Mouse (Mus musculus): Measurements from ENCODE around the gene St3gal3. TPM values are rescaled to one million over a fixed set of nuclear protein-coding genes. Genes with fewer than 3 reads are reported as not detected.

Gene St3gal3
- 8.1 and 9.1 TPM in 2 replicates for polyA plus RNA-seq (2015; fragmentation: Nextera tagmentation; extraction: Ambion mirVana)

DNA sequence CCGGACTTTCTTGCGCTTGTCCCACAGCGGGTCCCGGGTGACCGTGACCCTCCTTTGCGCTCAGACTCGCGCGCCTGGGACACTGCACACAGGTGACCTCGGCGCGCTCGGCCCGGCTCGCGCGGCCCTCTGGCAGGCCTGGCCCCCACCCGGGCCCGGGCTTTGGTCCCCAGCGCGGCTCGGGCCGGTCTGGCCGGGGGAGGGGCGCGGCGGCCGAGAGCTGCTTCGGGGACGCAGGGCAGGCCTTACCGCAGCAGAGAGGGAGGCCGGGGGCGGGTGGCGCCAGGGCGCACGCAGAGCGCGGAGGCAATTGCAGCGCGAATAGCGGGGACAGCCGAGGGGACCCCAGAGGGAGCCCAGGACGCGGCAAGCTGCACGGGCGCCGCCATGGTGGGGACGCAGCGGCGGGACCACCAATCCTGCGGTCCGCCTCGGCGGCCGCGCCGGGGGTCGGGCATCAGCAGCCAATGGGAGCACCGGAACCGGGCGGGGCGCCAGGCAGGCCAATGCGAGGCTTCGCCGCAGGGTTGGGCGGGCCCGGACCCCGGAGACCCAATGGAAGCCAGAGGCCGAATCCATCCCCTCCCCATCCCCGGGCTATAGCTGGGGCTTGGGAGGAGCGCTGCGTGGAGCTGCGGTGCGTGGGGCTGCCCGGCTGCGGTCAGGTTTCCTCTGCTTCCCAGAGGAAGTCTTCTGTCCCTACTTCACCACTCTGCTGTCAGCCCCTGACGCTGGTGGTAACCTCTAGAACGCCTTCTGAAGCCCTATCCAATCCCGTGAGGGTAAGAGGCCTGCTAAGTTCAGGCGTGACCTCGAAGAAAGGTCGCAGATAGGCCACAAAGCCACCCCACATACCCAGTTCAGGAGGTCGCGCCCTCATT, at the start of gene St3gal3:
Gene St3gal3, minus strand, starts transcription at position 430 of the 881 bp plus-strand sequence.
- H3K4me2 ChIP-seq: peak within 1 kb of the TSS; percentile 80
- peaks cover 36% of the 10 kb centered on the region for H3K36me3 ChIP-seq
- peak; percentile 99 for ATAC-seq (ENCODE audit: borderline replicate concordance, extremely low read depth, low FRiP score, low TSS enrichment)
- peak within 1 kb of the TSS; percentile 84 for H3K9ac ChIP-seq
- under 1% methylated on average over 83 of the region's 84 CpGs for WGBS
- peaks cover 13% of the 10 kb centered on the region for H3K4me1 ChIP-seq
- H3K27me3 ChIP-seq: no peaks in the 10 kb centered on the region
- peak within 1 kb of the TSS; percentile 64 for H3K27ac ChIP-seq
- H3K4me3 ChIP-seq: peak within 1 kb of the TSS; percentile 97
- no peaks in the 10 kb centered on the region for H3K9me3 ChIP-seq

DNA sequence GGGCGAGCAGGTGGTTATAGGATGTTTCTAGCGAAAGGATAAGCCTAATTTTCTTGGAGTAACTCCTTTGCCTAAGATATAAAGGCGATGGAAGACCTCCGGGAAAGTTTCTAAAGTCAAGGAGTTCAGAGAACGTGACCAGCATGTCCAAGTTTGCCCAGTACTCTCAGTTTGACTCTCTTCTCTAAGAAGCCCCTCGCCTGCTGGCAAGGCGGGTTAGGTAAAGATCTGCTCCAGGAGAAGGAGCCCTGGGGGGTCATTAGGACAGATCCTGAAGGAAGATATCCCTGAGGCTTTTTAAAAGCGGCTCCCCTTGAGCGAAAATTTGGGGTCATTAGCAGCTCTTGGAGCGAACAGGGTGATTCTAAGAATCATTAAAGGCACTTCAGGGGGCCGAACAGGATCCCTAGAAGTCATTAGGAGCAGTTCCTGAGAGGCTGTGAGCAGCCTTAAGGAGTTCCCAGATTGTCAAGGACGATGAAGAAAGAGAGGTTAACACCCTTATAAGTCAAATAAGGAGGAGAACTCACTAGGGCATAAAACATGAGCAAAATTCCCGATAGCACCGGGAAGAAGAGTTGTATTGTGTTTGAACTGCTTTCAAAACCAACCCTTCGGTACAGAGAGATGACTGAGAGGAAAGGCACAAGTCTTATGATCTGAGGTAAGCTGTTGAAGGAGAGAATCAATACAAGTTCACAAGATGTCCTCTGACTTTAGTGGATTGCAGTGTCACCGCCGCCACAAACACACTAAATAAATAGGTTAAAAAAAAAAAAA, 45.8 kb upstream of the St3gal3 start:
- H3K27ac ChIP-seq: peak overlapping the region; percentile 95
- H3K4me1 ChIP-seq: peaks cover 12% of the 10 kb centered on the region
- no peaks in the 10 kb centered on the region for H3K9me3 ChIP-seq
- ATAC-seq (ENCODE audit: borderline replicate concordance, extremely low read depth, low FRiP score, low TSS enrichment): no peak
- H3K9ac ChIP-seq: peak overlapping the region; percentile 39
- H3K4me3 ChIP-seq: peak overlapping the region; percentile 69
- H3K27me3 ChIP-seq: no peaks in the 10 kb centered on the region
- 10% methylated on average over 17 of the region's 17 CpGs for WGBS
- H3K36me3 ChIP-seq: peaks cover 20% of the 10 kb centered on the region
- H3K4me2 ChIP-seq: peak overlapping the region; percentile 72

DNA sequence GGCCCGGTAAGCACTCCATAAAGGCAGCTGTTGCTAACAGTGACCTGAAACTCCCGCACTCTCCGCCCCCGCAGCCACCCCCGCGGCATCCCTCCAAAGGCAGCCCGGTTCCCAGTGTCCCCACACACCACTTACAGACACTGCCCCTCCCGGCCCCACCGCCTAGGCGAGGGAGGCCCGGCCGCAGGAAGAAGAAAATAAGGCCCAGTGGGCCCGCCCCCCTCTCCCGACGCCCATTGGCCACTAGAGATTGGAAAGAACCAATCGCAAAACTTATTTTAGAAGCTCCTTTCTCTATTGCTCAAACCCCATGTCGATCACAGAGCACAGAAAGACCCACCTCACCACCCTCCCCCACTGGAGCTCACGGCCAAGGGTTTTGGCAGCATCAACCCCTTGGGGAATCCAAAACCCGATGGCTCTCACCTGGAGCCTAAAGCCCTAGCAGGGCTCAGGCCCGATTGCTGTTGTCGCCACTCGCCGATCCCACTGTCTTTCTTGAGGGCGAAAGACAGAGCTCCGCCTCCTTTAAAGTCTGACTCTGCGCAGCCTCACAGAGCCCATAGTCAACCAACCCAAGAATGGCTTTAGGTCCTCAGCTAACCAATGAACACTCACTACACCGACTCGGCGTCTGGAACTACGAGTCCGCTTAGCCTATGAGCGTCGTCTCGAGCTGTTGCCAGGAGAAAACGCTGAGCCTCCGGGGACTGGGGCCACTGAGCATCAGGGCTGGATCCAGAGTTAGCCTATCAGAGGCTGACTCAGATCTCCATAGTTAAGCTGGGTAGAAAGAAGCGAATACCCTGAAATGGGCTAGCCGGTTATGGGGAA, 45.0 kb upstream of the St3gal3 start, which contains the start of gene Kdm4a:
Gene Kdm4a, minus strand, starts transcription at position 577 of the 834 bp plus-strand sequence.
- peaks cover 28% of the 10 kb centered on the region for H3K36me3 ChIP-seq
- ATAC-seq (ENCODE audit: borderline replicate concordance, extremely low read depth, low FRiP score, low TSS enrichment): peak; percentile 99
- peak within 1 kb of the TSS; percentile 69 for H3K9ac ChIP-seq

DNA sequence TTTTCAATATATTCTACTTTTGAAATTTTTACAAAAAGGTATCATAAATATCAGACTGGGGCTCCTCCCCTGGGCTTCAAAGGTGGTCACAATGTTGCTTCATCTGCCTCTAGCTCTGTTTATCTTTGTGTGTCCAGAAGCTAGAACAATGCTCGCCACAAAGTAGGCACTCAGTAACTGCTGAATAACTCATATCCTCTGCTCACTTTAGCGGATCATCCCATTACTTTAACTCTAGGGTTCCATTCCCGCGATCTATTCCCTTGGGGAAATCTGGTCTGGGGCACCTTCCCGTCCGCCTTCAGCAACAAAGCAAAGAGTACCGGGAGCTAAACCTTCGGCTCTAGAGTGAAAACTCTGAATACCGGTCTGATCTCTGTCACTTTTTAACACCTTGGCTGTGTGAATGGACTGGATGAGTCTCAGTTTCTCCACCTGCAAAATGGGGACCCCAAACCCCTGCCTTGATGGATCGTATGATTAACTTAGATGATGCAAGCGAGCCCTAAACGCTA, 44.3 kb upstream of the St3gal3 start:
- no peak for ATAC-seq (ENCODE audit: borderline replicate concordance, extremely low read depth, low FRiP score, low TSS enrichment)
- H3K36me3 ChIP-seq: peaks cover 35% of the 10 kb centered on the region
- peak overlapping the region; percentile 66 for H3K4me2 ChIP-seq
- H3K9me3 ChIP-seq: no peaks in the 10 kb centered on the region
- peak overlapping the region; percentile 95 for H3K27ac ChIP-seq
- peak overlapping the region; percentile 69 for H3K4me3 ChIP-seq
- peak overlapping the region; percentile 69 for H3K9ac ChIP-seq
- H3K27me3 ChIP-seq: no peaks in the 10 kb centered on the region
- peaks cover 12% of the 10 kb centered on the region for H3K4me1 ChIP-seq
- WGBS: under 1% methylated on average over 12 of the region's 12 CpGs

More for the DNA sequence above, 45.0 kb upstream of the St3gal3 start, which contains the start of gene Kdm4a:
- no peaks in the 10 kb centered on the region for H3K27me3 ChIP-seq
- peak within 1 kb of the TSS; percentile 72 for H3K4me2 ChIP-seq
- peaks cover 12% of the 10 kb centered on the region for H3K4me1 ChIP-seq
- H3K9me3 ChIP-seq: no peaks in the 10 kb centered on the region
- under 1% methylated on average over 38 of the region's 38 CpGs for WGBS
- H3K4me3 ChIP-seq: peak within 1 kb of the TSS; percentile 69
- peak within 1 kb of the TSS; percentile 95 for H3K27ac ChIP-seq

DNA sequence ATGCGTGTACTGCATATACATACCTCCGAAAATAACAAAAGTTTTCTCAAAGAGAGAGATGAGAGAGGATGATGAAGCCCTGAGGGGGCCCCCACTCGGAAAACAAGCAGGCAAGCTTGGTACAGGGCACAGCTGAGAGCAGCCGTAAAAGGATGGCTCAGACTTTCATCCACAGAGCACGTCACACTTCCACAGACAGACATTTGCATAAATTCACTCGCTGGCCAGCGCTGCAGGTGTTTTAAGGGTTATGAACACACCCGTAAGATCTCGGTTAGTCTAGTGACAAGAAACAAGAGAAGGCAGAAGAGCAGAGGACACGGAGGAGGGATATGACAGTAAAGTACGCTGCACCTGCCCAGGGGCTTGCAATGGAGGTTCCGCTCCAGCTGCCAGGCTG, 37.7 kb upstream of the St3gal3 start:
- no peak for ATAC-seq (ENCODE audit: borderline replicate concordance, extremely low read depth, low FRiP score, low TSS enrichment)
- H3K27ac ChIP-seq: no peak overlapping the region
- no peaks in the 10 kb centered on the region for H3K9me3 ChIP-seq
- no peak overlapping the region for H3K9ac ChIP-seq
- 93% methylated on average over 12 of the region's 12 CpGs for WGBS
- H3K4me3 ChIP-seq: no peak overlapping the region
- H3K4me1 ChIP-seq: no peaks in the 10 kb centered on the region
- H3K27me3 ChIP-seq: no peaks in the 10 kb centered on the region
- peaks cover 98% of the 10 kb centered on the region for H3K36me3 ChIP-seq
- no peak overlapping the region for H3K4me2 ChIP-seq

DNA sequence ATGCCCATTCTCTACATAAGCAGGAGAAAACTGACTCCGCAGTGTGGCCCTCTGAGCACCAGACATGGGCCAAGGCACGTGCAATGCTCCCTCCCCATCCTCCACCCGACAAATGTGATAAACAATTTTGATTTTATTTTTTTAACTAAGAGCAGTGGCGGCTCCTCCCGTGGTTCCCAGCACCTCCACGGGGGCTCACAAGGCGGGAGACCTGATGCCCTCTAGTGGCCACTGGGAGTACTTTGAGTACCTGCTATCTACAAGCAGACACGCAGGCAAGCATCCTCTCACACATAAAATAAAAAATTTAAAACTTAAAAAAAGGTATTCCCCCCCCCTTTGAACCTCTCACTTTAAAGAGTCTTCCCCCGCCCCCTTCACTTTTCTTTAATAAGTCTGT, 36.3 kb upstream of the St3gal3 start:
- no peak overlapping the region for H3K27ac ChIP-seq
- 88% methylated on average over 9 of the region's 9 CpGs for WGBS
- H3K9ac ChIP-seq: no peak overlapping the region
- H3K4me1 ChIP-seq: no peaks in the 10 kb centered on the region
- no peaks in the 10 kb centered on the region for H3K27me3 ChIP-seq
- peaks cover 98% of the 10 kb centered on the region for H3K36me3 ChIP-seq
- no peak overlapping the region for H3K4me3 ChIP-seq
- no peak overlapping the region for H3K4me2 ChIP-seq
- H3K9me3 ChIP-seq: no peaks in the 10 kb centered on the region
- no peak for ATAC-seq (ENCODE audit: borderline replicate concordance, extremely low read depth, low FRiP score, low TSS enrichment)

DNA sequence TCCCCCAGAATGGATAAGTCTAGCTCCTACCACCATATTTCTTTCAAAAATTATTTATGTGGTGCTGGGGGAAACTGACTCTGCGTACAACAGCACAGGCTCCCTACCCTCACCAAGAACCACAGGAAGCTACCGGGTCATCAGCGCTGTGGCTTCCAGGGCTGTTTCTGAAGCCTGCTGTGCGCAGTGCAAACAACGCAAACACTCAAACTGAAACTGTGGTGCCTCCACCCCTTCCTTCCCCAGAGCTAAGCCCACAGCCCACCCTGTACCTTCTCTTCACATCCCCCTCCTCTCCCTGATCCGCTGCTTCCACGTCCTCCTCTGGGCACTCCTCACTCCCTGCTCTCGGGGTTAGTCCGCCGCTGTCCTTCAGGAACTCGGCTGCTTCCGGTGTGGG, 27.4 kb upstream of the St3gal3 start:
- no peak overlapping the region for H3K4me2 ChIP-seq
- peaks cover 93% of the 10 kb centered on the region for H3K36me3 ChIP-seq
- no peak for ATAC-seq (ENCODE audit: borderline replicate concordance, extremely low read depth, low FRiP score, low TSS enrichment)
- H3K4me1 ChIP-seq: no peaks in the 10 kb centered on the region
- H3K4me3 ChIP-seq: no peak overlapping the region
- H3K27ac ChIP-seq: no peak overlapping the region
- no peak overlapping the region for H3K9ac ChIP-seq
- no peaks in the 10 kb centered on the region for H3K9me3 ChIP-seq
- WGBS: 95% methylated on average over 12 of the region's 12 CpGs
- H3K27me3 ChIP-seq: no peaks in the 10 kb centered on the region

DNA sequence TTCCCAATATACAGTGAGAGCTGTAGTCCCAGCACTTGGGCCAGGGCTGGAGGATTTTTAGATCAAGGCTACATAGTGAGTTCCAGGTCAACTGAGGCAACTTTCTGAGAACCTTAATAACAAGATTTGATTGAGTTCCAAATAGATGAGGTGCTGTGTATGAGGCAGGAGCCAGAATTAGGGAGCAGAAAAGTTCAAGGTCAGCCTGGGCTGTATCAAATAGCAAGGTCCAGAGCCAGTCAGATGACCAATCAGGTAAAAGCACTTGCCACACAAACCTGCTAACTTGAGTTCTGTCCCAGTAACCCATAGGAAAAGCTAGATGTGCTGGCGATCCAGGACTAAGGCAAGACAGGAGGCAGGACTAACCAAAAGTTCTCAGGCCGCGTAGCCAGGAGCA, 23.0 kb upstream of the St3gal3 start:
- Histone ChIP-seq H3K4me3 (no peak overlapping the region), H3K9ac (no peak overlapping the region), H3K9me3 (no peaks in the 10 kb centered on the region), H3K4me2 (no peak overlapping the region), H3K27ac (no peak overlapping the region), H3K4me1 (no peaks in the 10 kb centered on the region), H3K27me3 (no peaks in the 10 kb centered on the region), H3K36me3 (peaks cover 95% of the 10 kb centered on the region)
- 89% methylated on average over 3 of the region's 3 CpGs for WGBS
- ATAC-seq (ENCODE audit: borderline replicate concordance, extremely low read depth, low FRiP score, low TSS enrichment): no peak

DNA sequence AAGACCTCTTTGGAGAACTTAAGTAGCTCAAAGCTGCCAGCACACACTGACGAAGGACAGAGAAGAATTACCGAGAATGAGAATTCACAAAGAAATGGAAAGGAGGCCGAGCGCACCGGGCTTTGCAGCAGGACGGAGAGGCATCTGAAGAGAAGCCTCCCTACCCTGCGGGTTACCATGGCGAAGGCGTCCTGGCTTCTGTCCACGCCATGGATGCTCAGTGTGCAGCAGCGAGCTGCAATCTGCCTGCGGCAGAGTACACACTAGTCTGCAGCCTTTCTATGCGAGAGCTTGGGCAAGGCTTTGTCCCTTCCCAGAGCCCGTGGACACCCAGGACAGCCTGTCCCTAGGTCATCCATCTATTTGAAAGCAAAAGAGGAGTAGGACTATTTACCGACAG, 21.8 kb upstream of the St3gal3 start:
- Histone ChIP-seq H3K9me3 (no peaks in the 10 kb centered on the region), H3K4me3 (no peak overlapping the region), H3K36me3 (peaks cover 95% of the 10 kb centered on the region), H3K4me1 (no peaks in the 10 kb centered on the region), H3K27me3 (no peaks in the 10 kb centered on the region), H3K9ac (no peak overlapping the region), H3K4me2 (no peak overlapping the region), H3K27ac (no peak overlapping the region)
- 90% methylated on average over 15 of the region's 15 CpGs for WGBS
- no peak for ATAC-seq (ENCODE audit: borderline replicate concordance, extremely low read depth, low FRiP score, low TSS enrichment)

DNA sequence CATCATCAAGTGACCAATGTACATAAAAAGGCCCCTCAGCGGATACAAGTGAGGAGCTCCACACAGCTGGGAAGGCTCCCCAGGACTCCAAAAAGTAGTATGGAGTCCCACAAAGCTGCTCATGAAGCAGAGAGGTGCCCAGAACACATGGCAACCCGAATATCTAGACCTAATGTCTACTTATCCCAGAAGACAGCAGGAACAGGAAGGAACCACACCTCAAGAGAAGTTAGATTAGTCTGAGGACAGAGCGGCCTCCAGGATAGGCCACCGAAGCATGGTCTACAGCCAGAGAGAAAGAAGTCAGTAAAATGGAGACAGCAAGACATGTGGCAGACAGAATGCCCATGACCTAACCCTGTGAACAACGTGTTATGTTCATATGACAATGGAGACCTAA, 20.2 kb upstream of the St3gal3 start:
- ATAC-seq (ENCODE audit: borderline replicate concordance, extremely low read depth, low FRiP score, low TSS enrichment): no peak
- Histone ChIP-seq H3K9ac (no peak overlapping the region), H3K4me2 (no peak overlapping the region), H3K9me3 (no peaks in the 10 kb centered on the region), H3K27ac (no peak overlapping the region), H3K4me1 (no peaks in the 10 kb centered on the region), H3K27me3 (no peaks in the 10 kb centered on the region), H3K36me3 (peaks cover 95% of the 10 kb centered on the region), H3K4me3 (no peak overlapping the region)
- 89% methylated on average over 5 of the region's 5 CpGs for WGBS
